Comparison of ENCODE assay signal across 8 mouse cellular contexts in the genomic region with DNA sequence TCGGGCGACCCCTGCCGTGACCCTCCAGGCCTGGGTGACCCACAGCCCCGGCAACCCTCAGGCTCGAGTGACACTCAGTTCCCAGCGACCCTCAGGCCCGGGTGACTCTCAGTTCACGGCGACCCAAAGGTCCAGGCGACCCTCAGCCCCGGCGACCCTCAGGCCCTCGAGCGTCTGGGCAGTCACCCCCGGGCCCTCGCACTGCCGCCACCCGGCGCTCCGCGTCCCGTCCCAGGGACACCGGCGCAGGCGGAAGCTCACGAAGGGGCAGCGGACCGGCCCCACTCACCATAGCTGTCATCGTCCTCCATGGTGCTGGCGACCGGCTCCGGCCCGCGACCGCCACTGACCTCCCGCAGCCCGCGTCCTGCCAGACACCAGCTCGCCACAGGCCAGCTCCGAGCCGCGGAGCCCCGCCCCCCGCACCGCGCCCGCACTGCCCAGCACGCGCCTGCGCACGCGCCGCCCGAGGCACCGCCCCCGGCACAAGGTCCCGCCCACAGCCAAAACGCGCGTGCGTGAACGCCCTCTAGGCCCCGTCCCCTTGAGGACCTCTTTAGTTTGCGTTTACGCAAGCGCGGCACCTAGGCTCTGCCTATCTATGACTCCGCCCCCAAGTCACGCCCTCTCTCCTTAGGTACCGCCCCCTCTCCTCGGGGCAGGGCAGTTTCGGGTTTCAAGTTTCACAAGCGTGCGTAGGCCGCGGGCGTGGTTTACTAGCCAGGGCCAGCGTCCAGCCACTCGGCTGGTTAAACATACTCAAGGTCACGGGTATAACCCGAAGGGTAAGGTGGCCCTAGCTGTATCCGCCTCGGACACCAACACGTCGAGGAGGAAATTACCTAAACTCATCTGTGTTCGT. TPM values are rescaled to one million over a fixed set of nuclear protein-coding genes. Genes with fewer than 3 reads are reported as not detected.
A peak's percentile ranks its signal among the peaks of the same experiment; 100 is the strongest.
DNase-seq lines count a peak whose midpoint lies in the region; ATAC-seq and TF ChIP-seq lines count a peak whose summit lies in the region.

Cyth1 (minus strand) TSS at position 443 of the 862 bp plus-strand sequence.

- H3K36me3 ChIP-seq in E14TG2a.4 (ENCODE audit: insufficient read depth, low read length): no peaks in the 10 kb centered on the region
- no peaks in the 10 kb centered on the region for H3K36me3 ChIP-seq in forebrain, embryonic 12.5 days (replicated peaks)
- no peaks in the 10 kb centered on the region for H3K36me3 ChIP-seq in heart, postnatal 0 days (replicated peaks; ENCODE audit: control insufficient read depth, insufficient read depth, low read length)
- H3K36me3 ChIP-seq in liver, embryonic 16.5 days (ENCODE audit: control insufficient read depth, insufficient read depth): no peaks in the 10 kb centered on the region
- no peaks in the 10 kb centered on the region for H3K36me3 ChIP-seq in neural tube, embryonic 13.5 days
- no peaks in the 10 kb centered on the region for H3K36me3 ChIP-seq in testis, adult 2 months (ENCODE audit: control insufficient read depth, insufficient read depth, low read length)

- H3K4me1 ChIP-seq in E14TG2a.4 (replicated peaks; ENCODE audit: low read depth, low read length): peaks cover 27% of the 10 kb centered on the region
- peaks cover 20% of the 10 kb centered on the region for H3K4me1 ChIP-seq in forebrain, embryonic 12.5 days
- H3K4me1 ChIP-seq in heart, postnatal 0 days (ENCODE audit: control insufficient read depth, insufficient read depth): peaks cover 25% of the 10 kb centered on the region
- H3K4me1 ChIP-seq in liver, embryonic 16.5 days (ENCODE audit: control insufficient read depth, low read depth, low read length): peaks cover 25% of the 10 kb centered on the region
- peaks cover 30% of the 10 kb centered on the region for H3K4me1 ChIP-seq in neural tube, embryonic 13.5 days (replicated peaks)
- peaks cover 10% of the 10 kb centered on the region for H3K4me1 ChIP-seq in testis, adult 2 months (ENCODE audit: control insufficient read depth, insufficient read depth, low read length)

- no peaks in the 10 kb centered on the region for H3K9me3 ChIP-seq in E14TG2a.4 (ENCODE audit: low read length)
- no peaks in the 10 kb centered on the region for H3K9me3 ChIP-seq in forebrain, embryonic 12.5 days
- no peaks in the 10 kb centered on the region for H3K9me3 ChIP-seq in heart, postnatal 0 days (replicated peaks; ENCODE audit: control insufficient read depth, low read length)
- no peaks in the 10 kb centered on the region for H3K9me3 ChIP-seq in liver, embryonic 16.5 days (replicated peaks; ENCODE audit: control insufficient read depth, low read length)
- H3K9me3 ChIP-seq in neural tube, embryonic 13.5 days: no peaks in the 10 kb centered on the region

- peak; percentile 97 for ATAC-seq in forebrain, embryonic 12.5 days (ENCODE audit: low FRiP score)
- ATAC-seq in heart, postnatal 0 days (ENCODE audit: insufficient read depth, low read depth): peak; percentile 94
- peak; percentile 93 for ATAC-seq in liver, embryonic 16.5 days (ENCODE audit: low read depth)
- ATAC-seq in neural tube, embryonic 13.5 days (ENCODE audit: low read depth): peak; percentile 95

- no peak for TF ChIP-seq CTCF in E14TG2a.4 (conservative IDR thresholded peaks at IDR 0.05; ENCODE audit: low read length)
- no peak for TF ChIP-seq CTCF in heart, postnatal 0 days (IDR thresholded peaks at IDR 0.05; ENCODE audit: low read depth)
- no peak for TF ChIP-seq CTCF in testis, adult 2 months (IDR thresholded peaks at IDR 0.05; ENCODE audit: control insufficient read depth, insufficient read depth, insufficient replicate concordance, low read depth, low read length)

- WGBS in forebrain, embryonic 12.5 days: under 1% methylated on average over 86 of the region's 86 CpGs
- WGBS in heart, postnatal 0 days: under 1% methylated on average over 84 of the region's 86 CpGs
- WGBS in liver, embryonic 16.5 days (ENCODE audit: insufficient replicate concordance): under 1% methylated on average over 84 of the region's 86 CpGs
- under 1% methylated on average over 83 of the region's 86 CpGs for WGBS in neural tube, embryonic 13.5 days

- peak; percentile 98 for DNase-seq in c-Kit-positive CD71-positive TER-119-positive erythroid progenitor cells, embryonic 14.5 days (ENCODE audit: low spot score)
- DNase-seq in heart, postnatal 0 days (ENCODE audit: low spot score): peak; percentile 100
- peak; percentile 99 for DNase-seq in kidney, postnatal 4 days

- H3K4me2 ChIP-seq in forebrain, embryonic 12.5 days: peak within 1 kb of the TSS; percentile 90
- H3K4me2 ChIP-seq in heart, postnatal 0 days (ENCODE audit: low read depth, low read length): peak within 1 kb of the TSS; percentile 72
- H3K4me2 ChIP-seq in liver, embryonic 16.5 days (ENCODE audit: low read depth, low read length): peak within 1 kb of the TSS; percentile 97
- peak within 1 kb of the TSS; percentile 90 for H3K4me2 ChIP-seq in neural tube, embryonic 13.5 days

- H3K9ac ChIP-seq in forebrain, embryonic 12.5 days: peak within 1 kb of the TSS; percentile 80
- peak within 1 kb of the TSS; percentile 94 for H3K9ac ChIP-seq in heart, postnatal 0 days (replicated peaks; ENCODE audit: low read depth, low read length)
- peak within 1 kb of the TSS; percentile 82 for H3K9ac ChIP-seq in liver, embryonic 16.5 days (ENCODE audit: low read depth, low read length)
- peak within 1 kb of the TSS; percentile 93 for H3K9ac ChIP-seq in neural tube, embryonic 13.5 days

- TF ChIP-seq EP300 in heart, postnatal 0 days (IDR thresholded peaks at IDR 0.05; ENCODE audit: low read depth): no peak

- H3K27me3 ChIP-seq in E14TG2a.4 (ENCODE audit: insufficient read depth, low read length): peaks cover 24% of the 10 kb centered on the region
- peaks cover 8% of the 10 kb centered on the region for H3K27me3 ChIP-seq in forebrain, embryonic 12.5 days
- H3K27me3 ChIP-seq in heart, postnatal 0 days (ENCODE audit: control insufficient read depth, insufficient read depth, low read length): no peaks in the 10 kb centered on the region
- peaks cover 7% of the 10 kb centered on the region for H3K27me3 ChIP-seq in liver, embryonic 16.5 days (ENCODE audit: control insufficient read depth, insufficient read depth, low read depth, low read length)
- no peaks in the 10 kb centered on the region for H3K27me3 ChIP-seq in neural tube, embryonic 13.5 days
- H3K27me3 ChIP-seq in testis, adult 2 months (ENCODE audit: control insufficient read depth, insufficient read depth, low read length): no peaks in the 10 kb centered on the region

- peak; percentile 74 for TF ChIP-seq POLR2A in testis, adult 2 months (IDR thresholded peaks at IDR 0.05; ENCODE audit: control insufficient read depth, low read depth, low read length)

- peak within 1 kb of the TSS; percentile 65; the same call in 1 of the 2 replicates for H3K27ac ChIP-seq in forebrain, embryonic 12.5 days
- peak within 1 kb of the TSS; percentile 93 for H3K27ac ChIP-seq in heart, postnatal 0 days (ENCODE audit: low read depth)
- peak within 1 kb of the TSS; percentile 88 for H3K27ac ChIP-seq in liver, embryonic 16.5 days (ENCODE audit: low read length)
- peak within 1 kb of the TSS; percentile 57 for H3K27ac ChIP-seq in neural tube, embryonic 13.5 days (replicated peaks)
- H3K27ac ChIP-seq in testis, adult 2 months (ENCODE audit: control insufficient read depth, insufficient read depth, low read depth, low read length): peak within 1 kb of the TSS; percentile 87

- peak within 1 kb of the TSS; percentile 88 for H3K4me3 ChIP-seq in E14TG2a.4 (replicated peaks; ENCODE audit: low read length)
- peak within 1 kb of the TSS; percentile 67 for H3K4me3 ChIP-seq in forebrain, embryonic 12.5 days (replicated peaks)
- peak within 1 kb of the TSS; percentile 82 for H3K4me3 ChIP-seq in heart, postnatal 0 days (ENCODE audit: low read depth, low read length)
- peak within 1 kb of the TSS; percentile 78 for H3K4me3 ChIP-seq in liver, embryonic 16.5 days (ENCODE audit: low read depth, low read length)
- H3K4me3 ChIP-seq in neural tube, embryonic 13.5 days: peak within 1 kb of the TSS; percentile 87
- H3K4me3 ChIP-seq in testis, adult 2 months (ENCODE audit: control insufficient read depth, low read depth, low read length): peak within 1 kb of the TSS; percentile 96

RNA-seq across cellular contexts. Expression of gene Cyth1, which starts in this region (rescaled TPM):
- polyA plus RNA-seq in forebrain, embryonic 12.5 days (2016; fragmentation: Nextera tagmentation; extraction: Ambion mirVana): 24.0 and 24.9 TPM in 2 replicates
- total RNA-seq in heart, postnatal 0 days (2014; rRNA removed; ENCODE audit: low replicate concordance): 49.8 and 50.1 TPM in 2 replicates
- 21.4 TPM in 2 replicates for polyA plus RNA-seq in heart, postnatal 0 days (2015; fragmentation: Nextera tagmentation; extraction: Ambion mirVana)
- polyA plus RNA-seq in liver, embryonic 16.5 days (2015; fragmentation: Nextera tagmentation; extraction: Ambion mirVana): 3.9 and 4.1 TPM in 2 replicates
- polyA plus RNA-seq in neural tube, embryonic 13.5 days (2015; fragmentation: Nextera tagmentation; extraction: Ambion mirVana): 24.4 and 25.2 TPM in 2 replicates
- 31.8 and 31.9 TPM in 2 replicates for polyA plus RNA-seq in testis, adult 2 months (2012; rRNA removed)

Comparison
In these comparisons a context has a peak if more than half of its experiments do, and no peak if none do; other contexts are left out.
1. Peak in every context shown above with its lines: DNase-seq, ATAC-seq, H3K4me3 ChIP-seq and H3K27ac ChIP-seq.